Mouse (Mus musculus): ENCODE data around the gene Pced1a. TPM values are rescaled to one million over a fixed set of nuclear protein-coding genes. Genes with fewer than 3 reads are reported as not detected.

Gene Pced1a
- polyA plus RNA-seq, 1 experiment from 2014 or later: 3.8 TPM

DNA sequence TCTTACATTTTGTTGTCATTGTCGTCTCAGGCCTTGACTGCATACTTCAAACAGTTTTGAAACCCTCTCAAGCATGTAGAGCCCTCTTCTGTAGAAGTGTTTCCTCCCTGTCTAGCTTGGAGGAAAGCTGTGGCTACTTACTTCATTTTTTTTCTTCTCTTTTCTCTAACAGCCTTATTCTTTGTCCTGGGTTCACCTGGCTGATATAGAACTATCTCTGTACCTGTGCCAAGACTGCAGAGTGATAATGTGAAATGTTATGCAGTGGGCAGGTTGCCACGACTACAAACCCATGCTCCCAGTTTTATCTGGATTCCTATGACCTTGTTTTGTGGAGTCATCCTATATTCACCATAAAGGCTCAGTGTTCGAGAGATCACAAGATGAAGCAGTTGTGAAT lies 6.0 kb upstream of the Pced1a start:
- Histone ChIP-seq H3K27ac (ENCODE audit: low read depth) (0 out of 2 replicates have a peak overlapping the region, but pooled peaks have one; percentile 19), H3K27me3 (ENCODE audit: insufficient read depth, low read length) (no peaks in the 10 kb centered on the region), H3K4me1 (ENCODE audit: insufficient read depth) (peaks cover under 1% of the 10 kb centered on the region), H3K36me3 (replicated peaks; ENCODE audit: insufficient read depth, low read length) (peaks cover 10% of the 10 kb centered on the region; the same call in 1 of the 2 replicates), H3K9me3 (ENCODE audit: low read length) (no peaks in the 10 kb centered on the region), H3K4me2 (ENCODE audit: low read depth, low read length) (no peak overlapping the region), H3K4me3 (ENCODE audit: low read depth, low read length) (no peak overlapping the region), H3K9ac (replicated peaks) (no peak overlapping the region)
- no peak for ATAC-seq
- DNase-seq: no peak
- no peak for TF ChIP-seq EP300 (IDR thresholded peaks at IDR 0.05; ENCODE audit: low read depth)
- TF ChIP-seq CTCF (IDR thresholded peaks at IDR 0.05; ENCODE audit: low read depth): no peak
- 58% methylated on average over 3 of the region's 3 CpGs for WGBS (ENCODE audit: insufficient replicate concordance)

DNA sequence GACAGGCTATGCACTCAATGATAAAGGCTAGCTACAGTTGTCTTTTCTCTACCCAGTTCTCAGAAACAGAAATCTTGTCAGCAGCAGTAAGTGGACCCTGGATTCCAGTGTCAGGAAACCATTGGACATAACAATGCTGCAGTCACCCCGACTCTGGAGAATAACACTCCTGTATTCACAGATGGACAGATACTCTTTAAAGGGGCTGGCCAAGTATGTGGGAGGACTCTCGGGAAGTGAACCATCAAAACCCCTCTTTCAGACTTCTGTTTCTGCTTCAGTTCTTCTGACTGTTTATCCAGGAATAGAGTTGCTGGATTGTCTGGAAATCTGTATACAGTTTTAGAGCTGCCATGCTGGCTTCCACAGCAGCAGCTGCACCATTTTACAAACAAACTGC lies 5.3 kb upstream of the Pced1a start:
- Histone ChIP-seq H3K4me2 (ENCODE audit: low read depth, low read length) (no peak overlapping the region), H3K9me3 (ENCODE audit: low read length) (no peaks in the 10 kb centered on the region), H3K4me1 (ENCODE audit: insufficient read depth) (peaks cover 6% of the 10 kb centered on the region), H3K27ac (ENCODE audit: low read depth) (no peak overlapping the region), H3K4me3 (ENCODE audit: low read depth, low read length) (no peak overlapping the region), H3K9ac (replicated peaks) (no peak overlapping the region), H3K27me3 (ENCODE audit: insufficient read depth, low read length) (no peaks in the 10 kb centered on the region), H3K36me3 (replicated peaks; ENCODE audit: insufficient read depth, low read length) (peaks cover 10% of the 10 kb centered on the region; the same call in 1 of the 2 replicates)
- no peak for ATAC-seq
- WGBS (ENCODE audit: insufficient replicate concordance): 58% methylated on average over 2 of the region's 2 CpGs
- TF ChIP-seq CTCF (IDR thresholded peaks at IDR 0.05; ENCODE audit: low read depth) (no peak), EP300 (IDR thresholded peaks at IDR 0.05; ENCODE audit: low read depth) (no peak)
- DNase-seq: no peak

DNA sequence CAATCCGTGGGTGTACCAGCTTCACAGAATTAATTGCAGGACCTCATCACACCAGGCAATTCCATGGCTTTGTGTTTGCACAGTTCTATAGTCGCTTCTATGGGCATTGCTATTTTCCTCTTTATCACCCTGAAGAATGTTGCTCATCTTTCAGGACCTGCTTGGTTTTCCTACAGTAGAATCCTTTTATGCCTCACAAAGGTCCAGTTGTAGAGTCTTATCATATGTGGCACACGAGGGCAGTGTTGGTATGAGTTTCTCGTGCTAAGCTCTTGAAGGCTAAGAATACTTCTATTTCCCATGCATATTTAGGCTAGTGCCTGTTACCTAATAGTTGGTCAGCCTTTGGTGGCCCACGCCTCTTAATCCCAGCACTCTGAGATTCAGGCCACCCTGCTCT lies 611 bp upstream of the Pced1a start:
- Histone ChIP-seq H3K27ac (ENCODE audit: low read depth) (peak overlapping the region; percentile 94), H3K4me2 (ENCODE audit: low read depth, low read length) (peak overlapping the region; percentile 90), H3K4me3 (ENCODE audit: low read depth, low read length) (peak overlapping the region; percentile 92), H3K27me3 (ENCODE audit: insufficient read depth, low read length) (no peaks in the 10 kb centered on the region), H3K4me1 (ENCODE audit: insufficient read depth) (peaks cover 16% of the 10 kb centered on the region), H3K9ac (replicated peaks) (peak overlapping the region; percentile 89), H3K36me3 (replicated peaks; ENCODE audit: insufficient read depth, low read length) (peaks cover 5% of the 10 kb centered on the region; the same call in 1 of the 2 replicates), H3K9me3 (ENCODE audit: low read length) (no peaks in the 10 kb centered on the region)
- TF ChIP-seq EP300 (IDR thresholded peaks at IDR 0.05; ENCODE audit: low read depth) (no peak), CTCF (IDR thresholded peaks at IDR 0.05; ENCODE audit: low read depth) (peak; percentile 46)
- DNase-seq: no peak
- WGBS (ENCODE audit: insufficient replicate concordance): 25% methylated on average over 5 of the region's 5 CpGs
- ATAC-seq: no peak

DNA sequence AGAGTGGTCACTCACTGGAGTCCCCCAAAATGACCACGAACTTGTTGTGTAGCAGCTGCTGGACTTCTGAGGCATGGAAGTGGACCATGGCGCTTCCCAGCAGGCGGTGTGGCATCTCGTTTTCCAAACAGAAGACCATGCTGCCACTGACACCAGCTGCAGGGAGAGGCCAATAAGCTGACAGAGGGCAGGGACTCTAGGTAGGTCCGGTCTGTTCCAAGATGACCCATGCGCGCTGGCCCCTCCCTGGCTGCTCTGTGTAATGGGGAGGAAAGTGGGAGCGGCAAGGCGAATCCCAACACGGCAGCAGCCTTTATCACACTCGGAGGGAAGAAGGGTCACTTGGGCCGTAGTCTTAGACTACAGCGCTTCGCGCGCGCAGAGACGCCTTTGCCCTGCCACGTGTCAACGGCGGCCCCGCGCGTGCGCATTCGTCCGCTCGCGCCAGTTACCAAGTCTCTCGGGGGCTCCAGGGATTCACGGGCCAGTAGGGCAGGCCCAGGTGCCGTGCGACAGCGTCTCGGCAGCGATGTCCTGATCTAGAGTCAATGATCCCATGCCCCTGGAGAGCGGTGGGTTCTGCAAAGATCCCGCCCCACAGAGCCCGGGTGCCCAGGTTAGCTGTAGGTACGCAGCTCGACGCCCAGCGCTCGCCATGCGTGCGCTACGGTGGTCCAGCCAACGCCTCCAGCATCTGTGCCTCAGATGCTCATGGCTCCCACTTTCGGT lies 940 bp downstream of the Pced1a start:
- WGBS (ENCODE audit: insufficient replicate concordance): 13% methylated on average over 49 of the region's 49 CpGs

DNA sequence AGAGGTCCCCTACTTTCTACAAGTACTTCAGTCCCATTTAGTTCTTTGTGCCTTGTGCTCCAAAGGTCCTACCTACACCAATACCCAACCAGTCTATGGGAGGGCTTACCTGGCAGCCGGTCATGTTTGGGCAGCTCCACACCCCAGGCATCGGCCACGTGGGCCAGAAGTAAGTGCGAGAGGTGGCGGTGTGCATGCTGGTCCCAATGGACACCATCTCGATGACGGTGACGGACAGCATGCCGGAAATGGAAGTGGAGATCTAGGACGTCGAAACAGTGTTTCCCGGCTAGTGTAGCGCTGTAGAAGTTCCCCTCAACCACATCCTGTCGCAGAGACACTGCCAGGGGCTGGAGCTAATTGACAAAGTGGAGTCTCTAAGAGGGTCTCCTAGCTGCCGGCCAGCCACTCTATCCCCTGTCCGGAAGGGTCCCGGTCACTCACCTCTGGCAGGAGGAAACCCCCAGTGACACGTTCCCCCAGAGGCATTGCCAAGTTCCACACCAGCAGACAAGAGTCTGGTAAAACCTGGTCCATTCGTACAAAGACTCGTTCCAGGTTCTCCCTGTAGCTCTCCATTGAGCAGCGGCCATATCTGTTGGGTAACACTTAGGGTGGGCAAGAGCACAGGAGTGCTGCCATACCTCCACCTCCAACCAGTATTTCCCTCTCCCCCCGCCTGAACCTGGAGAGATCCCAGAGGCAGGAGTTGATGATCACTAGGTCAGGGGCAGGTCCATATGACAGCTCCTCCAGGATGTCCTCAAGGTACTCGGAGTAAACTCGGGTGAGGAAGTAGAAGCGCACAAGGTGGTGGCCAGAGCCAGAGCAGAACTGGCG lies 2.5 kb downstream of the Pced1a start:
- ATAC-seq: no peak
- H3K9ac ChIP-seq (replicated peaks): no peak overlapping the region
- WGBS (ENCODE audit: insufficient replicate concordance): 87% methylated on average over 26 of the region's 26 CpGs

More for the DNA sequence above, 940 bp downstream of the Pced1a start:
- peak overlapping the region; percentile 94 for H3K27ac ChIP-seq (ENCODE audit: low read depth)
- peak overlapping the region; percentile 90 for H3K4me2 ChIP-seq (ENCODE audit: low read depth, low read length)
- peak; percentile 59 for ATAC-seq
- TF ChIP-seq EP300 (IDR thresholded peaks at IDR 0.05; ENCODE audit: low read depth): no peak
- TF ChIP-seq CTCF (IDR thresholded peaks at IDR 0.05; ENCODE audit: low read depth): no peak
- H3K27me3 ChIP-seq (ENCODE audit: insufficient read depth, low read length): no peaks in the 10 kb centered on the region
- DNase-seq: peak; percentile 83
- peaks cover 6% of the 10 kb centered on the region for H3K36me3 ChIP-seq (replicated peaks; ENCODE audit: insufficient read depth, low read length)
- no peaks in the 10 kb centered on the region for H3K9me3 ChIP-seq (ENCODE audit: low read length)
- H3K4me3 ChIP-seq (ENCODE audit: low read depth, low read length): peak overlapping the region; percentile 92
- H3K9ac ChIP-seq (replicated peaks): peak overlapping the region; percentile 89
- peaks cover 16% of the 10 kb centered on the region for H3K4me1 ChIP-seq (ENCODE audit: insufficient read depth)

More for the DNA sequence above, 2.5 kb downstream of the Pced1a start:
- TF ChIP-seq EP300 (IDR thresholded peaks at IDR 0.05; ENCODE audit: low read depth) (no peak), CTCF (IDR thresholded peaks at IDR 0.05; ENCODE audit: low read depth) (no peak)
- Histone ChIP-seq H3K9me3 (ENCODE audit: low read length) (no peaks in the 10 kb centered on the region), H3K27me3 (ENCODE audit: insufficient read depth, low read length) (no peaks in the 10 kb centered on the region), H3K4me3 (ENCODE audit: low read depth, low read length) (no peak overlapping the region), H3K4me1 (ENCODE audit: insufficient read depth) (peaks cover 16% of the 10 kb centered on the region), H3K36me3 (replicated peaks; ENCODE audit: insufficient read depth, low read length) (peaks cover 9% of the 10 kb centered on the region), H3K4me2 (ENCODE audit: low read depth, low read length) (no peak overlapping the region), H3K27ac (ENCODE audit: low read depth) (no peak overlapping the region)
- no peak for DNase-seq

All from liver, postnatal 0 days (tissue).